Mouse (Mus musculus) cerebellum, adult (tissue): ENCODE measurements around the gene Gm37240.
A peak's percentile ranks its signal among the peaks of the same experiment; 100 is the strongest.

Experiments
- ATAC-seq: cut with Nextera tagmentation; 2 replicates; pipeline ENCODE4 v1.9.2; 2017; ENCODE audit warnings: mild to moderate bottlenecking, moderate library complexity, mixed read lengths; ENCODE audit not compliant: insufficient number of reproducible peaks, low FRiP score, low TSS enrichment

Gm37240 gene

GRCm38 (mm10) chr3:85377505-85377904 lies 509.8 kb downstream of the Gm37240 start:
- ATAC-seq: no peak

- ATAC-seq: no peak
Observed at GRCm38 (mm10) chr3:85376541-85376940, 510.8 kb downstream of the Gm37240 start.

DNA sequence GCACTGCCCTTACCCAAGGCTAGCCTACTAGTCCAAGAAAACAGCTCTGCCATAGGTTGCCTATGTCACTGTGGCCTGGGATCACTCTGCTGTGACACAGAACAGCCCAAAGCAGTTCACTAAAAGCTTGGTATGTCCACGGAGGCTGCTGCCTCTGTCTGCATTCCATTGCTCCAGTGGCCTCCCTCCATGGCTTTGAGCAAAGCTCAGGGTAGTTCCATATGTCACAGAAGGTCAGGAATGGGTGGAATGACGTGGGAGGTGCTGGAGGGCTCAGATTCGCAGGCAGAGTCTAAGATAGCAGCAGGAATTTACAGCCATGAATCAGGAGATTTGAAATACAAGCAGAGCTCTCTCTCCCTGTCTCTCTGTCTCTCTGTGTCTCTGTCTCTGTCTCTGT lies 514.3 kb downstream of the Gm37240 start:
- no peak for ATAC-seq

DNA sequence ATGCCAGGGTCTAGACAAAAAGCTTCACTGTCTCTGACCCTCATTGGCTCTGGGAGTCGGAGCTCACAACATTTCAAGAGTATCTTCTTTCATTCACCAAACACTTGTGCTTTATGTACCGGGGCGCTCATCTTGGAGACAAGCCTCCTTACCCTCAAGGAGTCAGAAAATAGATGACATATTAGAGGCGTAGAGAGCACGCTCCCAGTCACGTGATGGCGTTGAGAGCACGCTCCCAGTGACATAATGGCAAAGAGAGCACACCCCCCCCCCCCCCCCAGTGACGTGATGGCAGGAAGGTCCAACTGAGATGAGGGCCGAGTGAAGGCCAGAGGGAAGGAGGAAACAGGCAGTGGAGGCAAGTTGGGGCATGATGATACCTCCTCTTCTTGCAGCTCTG lies 517.5 kb downstream of the Gm37240 start:
- no peak for ATAC-seq

GRCm38 (mm10) chr3:85369157-85369556 lies 518.2 kb downstream of the Gm37240 start:
- ATAC-seq: peak; percentile 53; the same call in 1 of the 2 replicates

DNA sequence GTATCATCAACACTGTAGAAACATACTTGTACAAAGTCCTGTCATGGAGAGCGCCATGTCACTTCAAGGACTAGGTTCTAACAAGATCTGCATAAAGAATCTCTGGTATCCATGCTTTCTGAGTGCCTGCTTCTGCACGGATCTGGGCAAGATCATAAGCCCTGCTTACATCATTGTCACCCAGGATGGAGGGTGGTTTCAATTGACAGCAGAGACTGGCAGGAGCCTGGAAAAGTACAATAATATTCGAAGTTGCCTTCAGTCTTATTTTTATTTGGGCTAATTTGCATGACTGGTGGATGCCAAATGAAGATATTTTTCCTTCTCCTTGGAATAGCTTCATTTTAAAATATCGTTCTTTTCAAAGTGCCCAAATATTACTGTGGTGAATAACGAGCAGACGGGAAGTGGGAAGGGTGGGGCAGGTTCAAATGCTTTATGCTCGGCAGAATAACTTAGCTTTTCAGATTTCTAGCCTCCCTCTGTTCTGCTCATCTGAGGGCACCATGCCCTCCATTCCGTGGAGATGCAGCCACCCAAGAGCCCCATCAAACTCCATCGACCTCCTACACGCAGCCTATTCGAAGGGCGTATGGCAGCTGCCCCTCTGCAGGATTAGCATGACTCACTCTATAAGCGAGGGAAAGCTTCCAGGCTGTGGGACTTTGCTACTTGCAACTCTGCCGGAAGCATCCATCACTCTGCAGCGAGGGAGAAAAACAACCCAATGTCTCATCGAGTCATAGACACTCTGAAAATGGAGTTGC lies 518.8 kb downstream of the Gm37240 start:
- no peak for ATAC-seq

DNA sequence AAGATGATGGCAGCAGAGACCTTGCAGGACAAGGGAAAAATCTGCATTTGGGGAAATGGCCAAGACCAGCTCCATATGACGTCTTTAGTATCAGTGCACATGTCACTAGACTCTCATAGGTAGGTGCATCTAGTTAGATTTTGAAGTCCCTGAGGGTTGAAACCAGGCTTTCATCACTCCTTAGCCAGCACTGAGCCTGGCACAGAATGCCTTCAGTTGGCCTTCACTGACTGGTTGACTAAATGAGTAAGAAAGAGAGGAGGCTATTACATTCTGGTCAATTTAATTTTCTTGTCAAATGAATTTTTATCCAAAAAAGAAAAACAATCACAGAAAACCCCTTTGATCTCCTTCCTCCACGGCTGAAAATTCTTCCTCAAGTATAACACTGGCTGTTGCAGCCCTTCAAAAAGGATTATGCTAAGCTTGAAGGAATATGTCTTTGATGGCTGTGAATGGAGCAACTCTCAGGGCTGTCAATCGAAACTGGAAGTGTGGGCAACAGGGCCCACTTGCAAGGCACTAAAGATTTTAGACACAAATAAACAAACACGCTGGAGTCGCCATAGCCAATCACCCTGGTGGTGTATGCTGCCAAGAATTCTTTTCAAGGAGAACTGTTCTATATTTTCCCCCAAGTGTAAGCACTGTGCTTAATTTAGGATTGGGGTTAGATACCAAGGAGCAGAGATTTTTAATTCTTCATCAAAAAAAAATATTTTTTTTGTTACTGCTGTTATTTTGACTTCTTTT lies 522.6 kb downstream of the Gm37240 start:
- ATAC-seq: no peak

DNA sequence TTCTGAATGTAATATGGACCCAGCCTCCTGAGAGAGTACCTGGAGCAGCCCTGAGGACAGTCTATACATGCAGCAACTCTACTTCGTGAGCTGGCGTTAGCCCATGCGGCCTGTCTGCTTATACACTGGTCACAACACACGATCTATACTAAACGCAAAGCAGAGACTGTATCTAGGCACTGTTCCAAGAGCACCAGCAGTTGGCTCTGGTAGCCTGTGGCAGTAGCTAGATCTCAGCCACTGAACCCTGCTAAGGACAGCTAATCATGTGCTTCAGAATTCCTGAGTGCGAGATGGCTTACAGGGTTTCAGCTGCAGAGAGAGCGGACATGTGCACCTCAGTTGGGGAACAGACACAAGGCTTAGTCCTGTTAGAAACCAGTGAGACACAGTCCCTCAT lies 524.4 kb downstream of the Gm37240 start:
- ATAC-seq: peak; percentile 77

DNA sequence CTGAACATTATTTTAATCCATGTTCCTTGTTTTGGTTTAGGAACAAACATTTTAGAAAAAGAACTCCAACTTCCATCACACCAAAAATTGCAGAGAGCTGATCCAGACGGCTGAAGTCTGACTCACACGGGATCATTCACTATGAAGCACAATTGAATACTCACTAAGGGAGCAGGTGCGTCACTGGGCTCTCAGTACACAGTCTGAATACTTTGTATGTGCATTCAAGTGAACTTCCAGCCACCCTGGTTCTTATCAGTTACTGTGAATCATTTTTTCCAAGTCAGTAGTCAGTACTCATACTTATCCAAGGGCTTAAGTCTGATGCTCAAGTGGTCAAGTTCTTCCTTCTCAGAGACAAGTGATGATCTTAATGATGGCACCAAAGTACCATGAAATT lies 530.9 kb downstream of the Gm37240 start:
- ATAC-seq: no peak

DNA sequence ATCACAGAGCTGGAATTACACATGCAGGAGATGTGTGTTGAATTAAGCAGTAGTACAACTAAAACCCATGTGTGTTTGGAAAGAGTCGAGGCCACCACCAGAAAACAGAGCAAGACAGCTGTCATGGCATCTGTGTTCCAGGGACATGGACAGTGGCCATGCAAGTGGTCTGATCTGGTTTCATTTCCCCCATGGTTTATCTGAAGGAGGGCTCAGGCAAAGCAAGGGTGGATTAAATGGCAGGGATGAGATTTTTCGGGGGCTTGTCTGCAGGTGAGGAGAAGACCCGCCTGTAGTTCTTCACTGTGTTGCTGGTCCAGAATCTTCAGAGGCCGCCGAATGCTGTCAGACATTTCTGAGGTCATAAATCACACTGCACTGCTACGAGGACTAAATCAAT lies 539.3 kb downstream of the Gm37240 start:
- ATAC-seq: no peak

DNA sequence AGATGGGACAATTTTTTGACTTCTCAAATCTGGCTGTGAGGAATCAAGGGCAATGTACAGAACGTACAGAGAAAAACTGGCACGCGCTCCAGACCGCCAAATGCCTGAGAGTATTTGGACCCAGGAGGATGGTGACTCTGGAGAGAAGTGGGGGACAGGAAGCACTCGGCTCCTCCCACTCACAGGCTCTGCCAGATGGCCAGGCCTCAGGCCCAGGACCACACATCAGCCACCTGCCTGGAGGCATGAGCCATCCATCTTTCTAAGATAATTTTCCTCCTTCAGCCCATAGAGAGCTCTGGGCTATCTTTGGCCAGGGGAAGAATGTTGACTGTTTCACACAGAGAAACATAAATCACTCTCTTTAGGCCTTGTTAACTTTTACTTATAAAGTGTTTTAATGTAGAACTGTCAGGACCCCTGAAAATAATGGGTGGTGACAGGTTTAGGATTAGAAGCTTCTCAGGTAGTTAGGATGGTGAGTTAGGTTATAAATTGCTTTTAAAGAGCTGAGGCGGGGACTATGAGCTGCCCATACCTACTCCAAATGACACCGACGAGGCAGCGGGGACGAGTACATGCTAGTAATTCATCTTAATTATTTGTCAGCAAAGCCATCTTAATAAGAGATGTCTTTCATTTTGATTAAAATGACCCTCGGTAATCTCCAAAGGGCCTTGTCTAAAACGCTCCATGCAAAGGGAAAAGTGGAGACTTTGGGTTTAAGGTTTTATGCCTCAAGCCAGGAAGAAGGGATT lies 546.0 kb downstream of the Gm37240 start:
- peak; percentile 86 for ATAC-seq

- no peak for ATAC-seq
Observed at GRCm38 (mm10) chr3:85340491-85340890, 546.8 kb downstream of the Gm37240 start.

DNA sequence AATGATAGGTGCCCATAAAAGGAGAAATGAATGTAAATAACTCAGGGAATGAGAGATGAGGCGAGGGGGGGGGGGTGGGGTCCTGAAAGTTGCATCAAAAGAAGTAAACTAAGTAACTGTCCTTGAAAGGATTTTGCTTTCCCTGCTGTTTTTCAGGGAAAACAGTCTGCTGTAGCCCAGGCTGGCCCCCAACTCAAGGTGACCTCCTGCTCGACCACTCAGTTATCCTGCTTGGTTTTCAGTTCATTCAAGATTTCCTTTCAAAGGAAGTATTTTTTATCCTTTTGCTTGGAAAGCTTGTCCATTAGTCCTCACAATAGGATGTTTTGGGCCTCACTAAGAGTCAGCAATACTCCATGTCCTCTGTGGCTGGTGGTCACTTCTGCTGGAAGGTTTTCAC lies 547.4 kb downstream of the Gm37240 start:
- no peak for ATAC-seq

DNA sequence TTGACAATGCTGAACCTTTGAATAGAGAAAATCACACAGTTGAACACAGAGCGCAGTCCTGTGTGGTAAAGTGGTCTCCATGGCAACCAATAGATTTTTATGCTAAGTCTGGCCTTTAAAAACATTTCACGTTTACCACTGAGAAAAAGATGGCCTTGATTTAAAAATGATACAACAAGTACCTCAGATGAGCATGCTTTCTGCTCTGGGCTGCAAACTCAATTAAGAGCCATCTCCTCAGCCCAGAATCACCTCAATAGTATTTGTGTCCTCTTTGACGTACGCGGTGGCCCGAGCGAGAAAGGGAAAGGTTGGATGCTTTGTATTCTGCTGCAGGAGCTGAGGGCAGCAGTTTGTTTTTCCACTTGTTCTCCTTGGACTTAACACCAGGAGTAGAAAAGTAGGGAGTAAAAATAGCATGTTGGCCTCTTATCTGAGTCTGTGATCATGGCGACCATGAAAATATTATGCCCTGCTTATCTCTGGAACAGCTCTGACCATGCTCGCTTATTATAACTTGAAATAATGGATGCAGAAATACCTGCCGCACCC lies 548.0 kb downstream of the Gm37240 start:
- ATAC-seq: no peak

- no peak for ATAC-seq
Observed at GRCm38 (mm10) chr3:85338755-85339095, 548.6 kb downstream of the Gm37240 start.

GRCm38 (mm10) chr3:85337881-85338754 lies 549.2 kb downstream of the Gm37240 start:
- no peak for ATAC-seq

DNA sequence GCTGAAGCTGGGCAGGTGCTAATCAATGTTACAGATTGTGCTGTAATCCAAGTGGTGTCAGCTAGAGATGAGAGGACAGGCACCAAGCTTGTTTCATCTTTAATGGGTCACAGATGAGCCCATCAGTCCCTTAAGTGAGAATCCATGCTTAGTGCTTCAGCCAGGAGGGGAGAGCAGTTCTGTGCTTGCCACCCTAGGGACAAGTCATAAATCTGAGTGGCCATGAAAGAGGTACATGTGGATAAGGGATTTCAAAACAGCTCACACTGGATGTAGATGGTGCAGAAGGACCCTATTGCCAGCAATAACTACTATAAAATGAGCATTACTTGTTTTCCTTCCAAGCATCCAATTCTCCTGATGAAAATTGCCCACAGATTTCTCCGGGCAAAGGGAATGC lies 551.8 kb downstream of the Gm37240 start:
- ATAC-seq: no peak

GRCm38 (mm10) chr3:85332276-85332675 lies 555.0 kb downstream of the Gm37240 start:
- ATAC-seq: no peak

DNA sequence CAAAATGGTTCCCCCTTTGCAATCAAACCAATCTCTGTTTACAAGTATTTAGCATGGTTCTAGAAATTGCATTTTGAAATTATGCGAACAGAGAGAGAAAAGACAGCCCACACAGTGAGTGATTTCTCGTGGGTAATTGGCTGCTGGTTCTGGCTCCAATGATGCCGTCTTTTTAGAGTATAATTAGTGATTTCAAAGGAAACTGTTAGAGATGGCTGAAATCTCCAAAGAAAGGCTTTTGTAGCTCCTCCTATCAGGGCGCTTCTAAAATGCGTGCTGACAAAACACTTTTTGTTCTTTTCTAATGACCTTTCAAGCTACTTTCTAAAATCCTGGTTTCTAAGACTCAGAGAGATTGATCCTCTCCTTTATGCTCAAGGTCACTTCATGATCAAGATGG lies 569.1 kb downstream of the Gm37240 start:
- ATAC-seq: no peak

DNA sequence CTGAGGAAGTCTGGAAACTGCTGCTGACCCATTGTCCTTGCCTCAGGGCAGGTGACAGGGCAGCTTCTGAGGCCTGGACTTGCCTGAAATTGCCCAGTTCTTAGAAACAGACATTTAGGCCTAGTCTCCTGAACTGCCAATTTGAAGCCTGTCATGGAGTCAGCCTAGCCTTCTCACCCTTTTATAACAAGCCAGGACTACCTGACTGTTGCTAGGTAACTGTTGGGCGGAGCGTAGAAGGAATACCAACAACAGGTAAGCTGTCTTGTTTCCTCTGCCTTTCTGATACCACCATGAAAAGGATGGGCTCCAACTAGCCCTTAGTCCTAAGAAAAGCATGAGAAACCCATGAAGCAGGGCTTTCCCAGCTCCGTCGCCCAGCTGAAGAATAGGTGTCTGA lies 570.0 kb downstream of the Gm37240 start:
- ATAC-seq: no peak
